Comparison of ENCODE assay signal across 8 mouse cellular contexts in the genomic region with DNA sequence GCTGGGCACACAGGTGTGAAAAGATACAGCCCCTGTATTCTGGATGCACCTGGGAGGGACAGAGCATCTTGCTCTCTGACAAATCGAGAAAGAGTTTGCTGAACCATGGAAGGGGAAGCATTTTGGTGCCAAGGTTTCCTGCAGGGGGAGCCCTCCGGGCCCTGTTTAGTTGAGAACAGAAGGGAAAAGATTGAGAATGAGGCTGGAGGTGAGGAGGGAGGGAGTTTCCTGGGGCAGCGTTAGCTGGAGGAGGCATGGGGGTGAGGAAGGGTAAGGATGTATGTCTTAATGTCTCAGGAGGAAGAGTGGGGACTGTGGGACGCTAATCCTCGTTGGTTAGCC. TPM values are rescaled to one million over a fixed set of nuclear protein-coding genes. Genes with fewer than 3 reads are reported as not detected.
A peak's percentile ranks its signal among the peaks of the same experiment; 100 is the strongest.
DNase-seq lines count a peak whose midpoint lies in the region; ATAC-seq and TF ChIP-seq lines count a peak whose summit lies in the region.

No protein-coding gene starts in this region.

- intact Hi-C loops in heart, postnatal 14 days (cut with DNase I) = no loop called here

- no peaks in the 10 kb centered on the region for H3K36me3 ChIP-seq in liver, embryonic 14.5 days (replicated peaks; ENCODE audit: control insufficient read depth, insufficient read depth, low read depth)
- no peaks in the 10 kb centered on the region for H3K36me3 ChIP-seq in liver, embryonic 12.5 days
- no peaks in the 10 kb centered on the region for H3K36me3 ChIP-seq in hindbrain, embryonic 10.5 days
- no peaks in the 10 kb centered on the region for H3K36me3 ChIP-seq in limb, embryonic 13.5 days

- H3K9me3 ChIP-seq in liver, embryonic 14.5 days (ENCODE audit: control insufficient read depth, low read length) = no peaks in the 10 kb centered on the region
- H3K9me3 ChIP-seq in liver, embryonic 12.5 days (replicated peaks) = no peaks in the 10 kb centered on the region
- no peaks in the 10 kb centered on the region for H3K9me3 ChIP-seq in hindbrain, embryonic 10.5 days
- no peaks in the 10 kb centered on the region for H3K9me3 ChIP-seq in limb, embryonic 13.5 days

- no peak overlapping the region for H3K4me2 ChIP-seq in liver, embryonic 14.5 days (ENCODE audit: low read depth)
- H3K4me2 ChIP-seq in liver, embryonic 12.5 days = no peak overlapping the region
- peak overlapping the region; percentile 32 for H3K4me2 ChIP-seq in limb, embryonic 13.5 days (replicated peaks)

- H3K4me1 ChIP-seq in liver, embryonic 14.5 days (replicated peaks; ENCODE audit: control insufficient read depth in 2 of 2, insufficient read depth in 2 of 2, low read length in 1 of 2) = no peaks in the 10 kb centered on the region
- no peaks in the 10 kb centered on the region for H3K4me1 ChIP-seq in liver, embryonic 12.5 days
- peaks cover 30% of the 10 kb centered on the region for H3K4me1 ChIP-seq in hindbrain, embryonic 10.5 days (replicated peaks)
- H3K4me1 ChIP-seq in limb, embryonic 13.5 days = peaks cover 5% of the 10 kb centered on the region; the same call in 1 of the 2 replicates

- 2% methylated on average over 5 of the region's 5 CpGs for whole genome bisulfite sequencing in liver, embryonic 14.5 days (ENCODE audit: insufficient replicate concordance)
- WGBS in liver, embryonic 12.5 days (ENCODE audit: insufficient replicate concordance) = 11% methylated on average over 5 of the region's 5 CpGs
- whole genome bisulfite sequencing in hindbrain, embryonic 10.5 days = 3% methylated on average over 5 of the region's 5 CpGs
- WGBS in limb, embryonic 13.5 days = 5% methylated on average over 5 of the region's 5 CpGs

- TF ChIP-seq CTCF in liver, embryonic 14.5 days (IDR thresholded peaks at IDR 0.05; ENCODE audit: low read depth) = peak; percentile 19; the same call in 1 of the 2 replicates

- no peak overlapping the region for H3K9ac ChIP-seq in liver, embryonic 14.5 days (replicated peaks)
- H3K9ac ChIP-seq in liver, embryonic 12.5 days = no peak overlapping the region
- H3K9ac ChIP-seq in limb, embryonic 13.5 days = no peak overlapping the region

- TF ChIP-seq EP300 in liver, embryonic 14.5 days (IDR thresholded peaks at IDR 0.05; ENCODE audit: low read depth) = no peak

- no peak for DNase-seq in liver, embryonic 14.5 days (ENCODE audit: low read depth in 3 of 3, low spot score in 3 of 3)
- peak; percentile 3 for DNase-seq in cerebellum, adult 9-11 months
- DNase-seq in hindbrain, embryonic 10.5 days (ENCODE audit: low spot score) = no peak
- DNase-seq in right cerebral cortex, adult 2 months (ENCODE audit: low spot score in 2 of 2) = peak; percentile 43 to 49
- no peak for DNase-seq in B cell, adult 2 months
- DNase-seq in heart, postnatal 14 days = no peak

- no peak overlapping the region for H3K27ac ChIP-seq in liver, embryonic 14.5 days
- H3K27ac ChIP-seq in liver, embryonic 12.5 days = no peak overlapping the region
- H3K27ac ChIP-seq in hindbrain, embryonic 10.5 days = peak overlapping the region; percentile 87
- H3K27ac ChIP-seq in limb, embryonic 13.5 days = no peak overlapping the region

- H3K27me3 ChIP-seq in liver, embryonic 14.5 days (ENCODE audit: control insufficient read depth, insufficient read depth, low read length) = no peaks in the 10 kb centered on the region
- H3K27me3 ChIP-seq in liver, embryonic 12.5 days (replicated peaks) = peaks cover 25% of the 10 kb centered on the region
- peaks cover 98% of the 10 kb centered on the region for H3K27me3 ChIP-seq in hindbrain, embryonic 10.5 days (ENCODE audit: insufficient read depth, poor library complexity, severe bottlenecking)
- peaks cover 6% of the 10 kb centered on the region for H3K27me3 ChIP-seq in limb, embryonic 13.5 days

- no peak overlapping the region for H3K4me3 ChIP-seq in liver, embryonic 14.5 days (ENCODE audit: insufficient read depth in 1 of 2, low read depth in 2 of 2, low read length in 2 of 2)
- H3K4me3 ChIP-seq in liver, embryonic 12.5 days = no peak overlapping the region
- peak overlapping the region; percentile 20; the same call in 1 of the 2 replicates for H3K4me3 ChIP-seq in hindbrain, embryonic 10.5 days
- H3K4me3 ChIP-seq in limb, embryonic 13.5 days = no peak overlapping the region

- ATAC-seq in liver, embryonic 14.5 days (ENCODE audit: insufficient read depth) = no peak
- ATAC-seq in liver, embryonic 12.5 days = no peak
- no peak for ATAC-seq in limb, embryonic 13.5 days (ENCODE audit: low FRiP score, low read depth)

RNA-seq across cellular contexts. Expression of a gene that starts 38.4 kb away (rescaled TPM):
- 67.4 and 84.4 TPM in 2 replicates for polyA plus RNA-seq in liver, embryonic 14.5 days (2012; rRNA removed)
- 105 and 110 TPM in 2 replicates for polyA plus RNA-seq in liver, embryonic 14.5 days (2014; fragmentation: Nextera tagmentation; extraction: Ambion mirVana)
- polyA plus RNA-seq in liver, embryonic 12.5 days (2016; fragmentation: Nextera tagmentation; extraction: Ambion mirVana) = 151 and 152 TPM in 2 replicates
- 306 and 322 TPM in 2 replicates for polyA plus RNA-seq in hindbrain, embryonic 10.5 days (2016; fragmentation: Nextera tagmentation; extraction: Ambion mirVana)
- 226 and 233 TPM in 2 replicates for polyA plus RNA-seq in limb, embryonic 13.5 days (2015; fragmentation: Nextera tagmentation; extraction: Ambion mirVana)
- total RNA-seq in heart, postnatal 14 days (2021) = 10 to 100 TPM; 34.2 to 34.7 TPM

RNA-seq across cellular contexts. Expression of a gene that starts 49.9 kb away (rescaled TPM):
- polyA plus RNA-seq in liver, embryonic 14.5 days (2012; rRNA removed) = not detected in 2 replicates
- polyA plus RNA-seq in liver, embryonic 14.5 days (2014; fragmentation: Nextera tagmentation; extraction: Ambion mirVana) = not detected in 2 replicates
- not detected in 2 replicates for polyA plus RNA-seq in liver, embryonic 12.5 days (2016; fragmentation: Nextera tagmentation; extraction: Ambion mirVana)
- polyA plus RNA-seq in hindbrain, embryonic 10.5 days (2016; fragmentation: Nextera tagmentation; extraction: Ambion mirVana) = 0.91 and 1.2 TPM in 2 replicates
- polyA plus RNA-seq in limb, embryonic 13.5 days (2015; fragmentation: Nextera tagmentation; extraction: Ambion mirVana) = not detected in 2 replicates
- total RNA-seq in heart, postnatal 14 days (2021) = not detected

RNA-seq across cellular contexts. Expression of a gene that starts 55.8 kb away (rescaled TPM):
- polyA plus RNA-seq in liver, embryonic 14.5 days (2012; rRNA removed) = not detected in 2 replicates
- not detected in 2 replicates for polyA plus RNA-seq in liver, embryonic 14.5 days (2014; fragmentation: Nextera tagmentation; extraction: Ambion mirVana)
- not detected in 2 replicates for polyA plus RNA-seq in liver, embryonic 12.5 days (2016; fragmentation: Nextera tagmentation; extraction: Ambion mirVana)
- polyA plus RNA-seq in hindbrain, embryonic 10.5 days (2016; fragmentation: Nextera tagmentation; extraction: Ambion mirVana) = 0.61 and 0.93 TPM in 2 replicates
- polyA plus RNA-seq in limb, embryonic 13.5 days (2015; fragmentation: Nextera tagmentation; extraction: Ambion mirVana) = not detected in 2 replicates
- not detected for total RNA-seq in heart, postnatal 14 days (2021)

Comparison
In these comparisons a context has a peak if more than half of its experiments do, and no peak if none do; other contexts are left out.
1. DNase-seq: peak in cerebellum, adult 9-11 months (single experiment) and right cerebral cortex, adult 2 months (2 of 2); none in liver, embryonic 14.5 days (0 of 3), hindbrain, embryonic 10.5 days (single experiment), B cell, adult 2 months (0 of 2) and heart, postnatal 14 days (0 of 2).